Mouse (Mus musculus) liver, embryonic 12.5 days (tissue): ENCODE measurements around the gene Lmx1a. TPM values are rescaled to one million over a fixed set of nuclear protein-coding genes. Genes with fewer than 3 reads are reported as not detected.

Experiments
- ATAC-seq: fragments of 200-750 bp; cut with Nextera tagmentation; 2 replicates; pipeline ENCODE4 v1.8.0; 2017; ENCODE audit warnings: moderate number of reproducible peaks, mild to moderate bottlenecking, moderate library complexity
- H3K27ac ChIP-seq: fragments of 300-500 bp; sonication (generic); 2 replicates; pipeline ENCODE4 v1.5.1; 2016; ENCODE audit warnings: mild to moderate bottlenecking
- H3K27me3 ChIP-seq: fragments of 300-500 bp; sonication (generic); replicated peaks from 2 replicates; pipeline ENCODE4 v1.6.1; 2016; ENCODE audit warnings: mild to moderate bottlenecking, moderate library complexity
- H3K36me3 ChIP-seq: fragments of 300-500 bp; sonication (generic); 2 replicates; pipeline ENCODE4 v1.6.1; 2016; ENCODE audit warnings: mild to moderate bottlenecking, moderate library complexity
- H3K4me1 ChIP-seq: fragments of 300-500 bp; sonication (generic); 2 replicates; pipeline ENCODE4 v1.6.1; 2016
- H3K4me2 ChIP-seq: fragments of 300-500 bp; sonication (generic); 2 replicates; pipeline ENCODE4 v1.6.1; 2016; ENCODE audit warnings: mild to moderate bottlenecking, moderate library complexity
- H3K4me3 ChIP-seq: fragments of 300-500 bp; sonication (generic); 2 replicates; pipeline ENCODE4 v1.5.1; 2016; ENCODE audit warnings: mild to moderate bottlenecking, moderate library complexity
- H3K9ac ChIP-seq: fragments of 300-500 bp; sonication (generic); 2 replicates; pipeline ENCODE4 v1.6.1; 2016; ENCODE audit warnings: mild to moderate bottlenecking, moderate library complexity
- H3K9me3 ChIP-seq: fragments of 300-500 bp; sonication (generic); replicated peaks from 2 replicates; pipeline ENCODE4 v1.6.1; 2016; ENCODE audit warnings: mild to moderate bottlenecking, moderate library complexity
- WGBS: fragments of 180-500 bp; shearing (Covaris S2); methylation state at CpG from one replicate; pipeline ENCODE4 v1.1.7; 2016; ENCODE audit not compliant: insufficient replicate concordance; 5-methylcytosine and 5-hydroxymethylcytosine counted together
- polyA plus RNA-seq: library from polyadenylated mRNA; unstranded; fragments of >200 nt; fragmentation: Nextera tagmentation; extraction: Ambion mirVana; gene quantifications from 2 replicates; pipeline ENCODE4 v1.2.1, GENCODE M21; 2016

The Lmx1a gene
- polyA plus RNA-seq, 1 experiment from 2014 or later: 1.2 TPM

- H3K4me3 ChIP-seq: no peak overlapping the region
- 34% methylated on average over 7 of the region's 7 CpGs for WGBS
- peaks cover 36% of the 10 kb centered on the region for H3K27me3 ChIP-seq
These were observed 11.2 kb downstream of the Lmx1a start for GRCm38 (mm10) chr1:167700221-167700620.

DNA sequence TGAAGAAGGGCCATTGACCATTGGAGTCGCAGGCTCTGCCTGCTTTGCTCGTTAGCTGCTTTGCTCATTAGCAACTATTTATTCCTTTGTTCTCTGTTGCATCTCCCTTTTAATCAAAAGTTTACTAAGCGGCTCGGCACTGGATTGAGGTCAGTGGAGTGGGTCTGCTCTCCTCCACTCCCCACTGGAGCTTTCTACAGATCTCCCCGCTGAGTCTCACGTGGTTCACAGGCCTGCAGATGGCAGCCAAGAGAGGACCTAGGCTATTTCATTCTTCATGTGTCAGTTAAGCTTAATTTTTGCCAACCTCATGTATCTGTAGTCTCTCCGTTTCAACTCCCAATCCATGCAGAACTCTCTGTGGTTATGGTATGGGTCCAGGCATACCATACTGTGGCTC lies 16.5 kb downstream of the Lmx1a start:
- WGBS: 73% methylated on average over 7 of the region's 7 CpGs
- no peak overlapping the region for H3K9ac ChIP-seq
- no peak for ATAC-seq

More at GRCm38 (mm10) chr1:167700221-167700620, 11.2 kb downstream of the Lmx1a start:
- H3K4me1 ChIP-seq: no peaks in the 10 kb centered on the region
- no peaks in the 10 kb centered on the region for H3K9me3 ChIP-seq
- no peak overlapping the region for H3K27ac ChIP-seq
- no peak overlapping the region for H3K4me2 ChIP-seq
- no peak overlapping the region for H3K9ac ChIP-seq
- ATAC-seq: no peak
- H3K36me3 ChIP-seq: no peaks in the 10 kb centered on the region

DNA sequence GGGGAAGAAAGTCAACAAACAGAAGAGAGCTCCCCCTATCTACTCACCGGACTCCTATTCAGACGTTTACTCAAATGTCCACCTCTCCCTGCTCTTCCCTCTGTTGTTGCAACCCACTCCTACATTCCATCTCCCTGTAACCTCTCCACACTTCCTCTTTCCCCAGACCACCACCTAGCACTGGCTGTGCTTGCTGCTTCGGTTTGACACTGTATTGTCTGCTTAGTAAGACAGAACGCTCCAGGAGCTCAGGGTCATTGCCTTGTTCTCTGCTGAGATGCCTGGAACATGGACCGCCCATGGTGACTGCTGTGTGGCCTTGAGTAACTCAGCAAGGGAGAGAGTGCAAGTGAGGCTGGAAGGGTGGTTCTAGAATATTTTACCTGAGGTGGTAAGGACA lies 19.7 kb downstream of the Lmx1a start:
- H3K4me1 ChIP-seq: no peaks in the 10 kb centered on the region
- ATAC-seq: no peak
- no peaks in the 10 kb centered on the region; the same call in 1 of the 2 replicates for H3K27me3 ChIP-seq
- H3K9me3 ChIP-seq: no peaks in the 10 kb centered on the region
- no peak overlapping the region for H3K4me3 ChIP-seq
- H3K27ac ChIP-seq: no peak overlapping the region
- no peak overlapping the region for H3K4me2 ChIP-seq
- no peak overlapping the region for H3K9ac ChIP-seq
- no peaks in the 10 kb centered on the region for H3K36me3 ChIP-seq
- 44% methylated on average over 5 of the region's 5 CpGs for WGBS

More for the DNA sequence above, 16.5 kb downstream of the Lmx1a start:
- Histone ChIP-seq H3K4me3 (no peak overlapping the region), H3K27me3 (peaks cover 4% of the 10 kb centered on the region; the same call in 1 of the 2 replicates), H3K36me3 (no peaks in the 10 kb centered on the region), H3K27ac (no peak overlapping the region), H3K4me1 (no peaks in the 10 kb centered on the region), H3K4me2 (no peak overlapping the region), H3K9me3 (no peaks in the 10 kb centered on the region)

GRCm38 (mm10) chr1:167715730-167716341 lies 26.8 kb downstream of the Lmx1a start:
- H3K27ac ChIP-seq: no peak overlapping the region
- no peak overlapping the region for H3K4me3 ChIP-seq
- H3K4me1 ChIP-seq: no peaks in the 10 kb centered on the region
- H3K9me3 ChIP-seq: no peaks in the 10 kb centered on the region
- H3K9ac ChIP-seq: no peak overlapping the region
- no peaks in the 10 kb centered on the region for H3K36me3 ChIP-seq
- 51% methylated on average over 6 of the region's 6 CpGs for WGBS
- H3K27me3 ChIP-seq: no peaks in the 10 kb centered on the region; the same call in 1 of the 2 replicates
- no peak for ATAC-seq
- H3K4me2 ChIP-seq: no peak overlapping the region

- no peak overlapping the region for H3K9ac ChIP-seq
- WGBS: 14% methylated on average over 6 of the region's 6 CpGs
- H3K27ac ChIP-seq: no peak overlapping the region
- ATAC-seq: no peak
- H3K9me3 ChIP-seq: no peaks in the 10 kb centered on the region
- no peak overlapping the region for H3K4me2 ChIP-seq
- H3K36me3 ChIP-seq: no peaks in the 10 kb centered on the region
- no peak overlapping the region for H3K4me3 ChIP-seq
- H3K27me3 ChIP-seq: no peaks in the 10 kb centered on the region; the same call in 1 of the 2 replicates
- H3K4me1 ChIP-seq: no peaks in the 10 kb centered on the region
These were observed 45.4 kb downstream of the Lmx1a start for GRCm38 (mm10) chr1:167734471-167734870.

DNA sequence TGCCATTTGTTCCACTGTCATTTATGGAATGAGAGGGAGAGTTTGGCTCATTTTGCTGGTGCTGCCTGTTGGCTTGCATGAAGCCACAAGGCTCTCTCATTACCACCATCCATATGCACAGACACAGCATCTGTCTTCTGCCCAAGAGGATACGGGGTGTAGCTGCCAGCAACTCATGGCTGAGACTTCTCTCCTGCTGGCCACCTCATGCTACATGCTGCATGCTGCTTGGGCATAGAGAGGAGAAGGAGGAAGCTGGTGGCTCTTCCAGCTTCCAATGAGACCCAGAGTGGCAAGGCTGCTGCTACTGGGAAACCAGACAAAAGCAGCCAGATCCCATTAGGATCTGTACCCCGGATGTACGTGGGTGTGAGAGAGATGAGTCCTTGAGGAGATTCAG lies 47.8 kb downstream of the Lmx1a start:
- Histone ChIP-seq H3K4me2 (no peak overlapping the region), H3K27me3 (no peaks in the 10 kb centered on the region; the same call in 1 of the 2 replicates), H3K4me3 (no peak overlapping the region), H3K27ac (no peak overlapping the region), H3K4me1 (no peaks in the 10 kb centered on the region), H3K9ac (no peak overlapping the region), H3K36me3 (no peaks in the 10 kb centered on the region), H3K9me3 (no peaks in the 10 kb centered on the region)
- 55% methylated on average over 3 of the region's 3 CpGs for WGBS
- ATAC-seq: no peak

DNA sequence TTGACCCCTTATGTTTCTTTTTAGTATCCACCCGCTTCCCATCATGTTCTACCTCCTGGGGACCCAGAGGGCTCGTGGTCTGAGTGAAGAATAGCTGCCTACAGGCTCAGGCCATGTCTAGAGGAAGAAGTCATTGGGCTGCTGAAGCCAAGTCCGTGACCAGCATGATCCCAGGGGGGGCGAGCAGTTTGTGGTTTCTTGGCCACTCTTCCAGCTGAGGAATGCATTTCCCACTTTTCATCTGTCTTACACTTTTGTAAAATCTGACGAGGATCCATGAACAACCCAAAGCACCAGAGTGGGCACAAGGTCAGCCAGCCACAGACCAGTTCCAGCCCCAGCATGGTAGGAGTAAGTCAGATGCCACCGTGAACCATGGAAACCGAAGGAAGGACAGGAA lies 50.2 kb downstream of the Lmx1a start:
- Histone ChIP-seq H3K4me3 (no peak overlapping the region), H3K9me3 (no peaks in the 10 kb centered on the region), H3K4me1 (no peaks in the 10 kb centered on the region), H3K9ac (no peak overlapping the region), H3K27me3 (no peaks in the 10 kb centered on the region; the same call in 1 of the 2 replicates), H3K27ac (no peak overlapping the region), H3K36me3 (no peaks in the 10 kb centered on the region), H3K4me2 (no peak overlapping the region)
- WGBS: 58% methylated on average over 7 of the region's 7 CpGs
- no peak for ATAC-seq

- Histone ChIP-seq H3K9ac (no peak overlapping the region), H3K27ac (no peak overlapping the region), H3K4me2 (no peak overlapping the region), H3K9me3 (no peaks in the 10 kb centered on the region), H3K4me1 (no peaks in the 10 kb centered on the region), H3K4me3 (no peak overlapping the region), H3K27me3 (no peaks in the 10 kb centered on the region; the same call in 1 of the 2 replicates), H3K36me3 (no peaks in the 10 kb centered on the region)
- 41% methylated on average over 6 of the region's 6 CpGs for WGBS
- no peak for ATAC-seq
These were observed 57.6 kb downstream of the Lmx1a start for GRCm38 (mm10) chr1:167746676-167747075.

DNA sequence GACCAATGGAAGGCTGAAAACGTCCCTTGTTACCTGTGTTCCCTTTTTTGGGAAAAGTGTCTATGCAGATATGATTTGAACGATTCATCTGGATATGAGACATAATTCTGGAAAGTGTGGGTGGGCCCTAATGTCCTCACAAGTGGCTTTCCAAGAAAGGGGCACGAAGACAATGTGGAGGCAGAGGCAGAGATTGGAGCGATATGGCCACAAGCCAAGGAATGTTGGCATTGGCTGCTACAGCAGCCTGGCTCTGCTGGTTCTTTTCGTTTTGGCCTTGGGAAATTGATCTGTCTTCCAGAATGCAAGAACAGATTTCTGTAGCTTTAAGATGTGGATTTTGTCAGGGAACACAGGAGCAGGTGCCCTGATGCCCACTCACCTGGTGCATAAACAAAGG lies 63.6 kb downstream of the Lmx1a start:
- H3K9me3 ChIP-seq: no peaks in the 10 kb centered on the region
- ATAC-seq: no peak
- H3K36me3 ChIP-seq: no peaks in the 10 kb centered on the region
- no peak overlapping the region for H3K27ac ChIP-seq
- H3K4me3 ChIP-seq: no peak overlapping the region
- no peaks in the 10 kb centered on the region for H3K4me1 ChIP-seq
- no peak overlapping the region for H3K4me2 ChIP-seq
- no peak overlapping the region for H3K9ac ChIP-seq
- WGBS: 53% methylated on average over 5 of the region's 5 CpGs
- no peaks in the 10 kb centered on the region for H3K27me3 ChIP-seq

GRCm38 (mm10) chr1:167754085-167754484 lies 65.0 kb downstream of the Lmx1a start:
- Histone ChIP-seq H3K36me3 (no peaks in the 10 kb centered on the region), H3K4me2 (no peak overlapping the region), H3K27ac (no peak overlapping the region), H3K4me1 (no peaks in the 10 kb centered on the region), H3K27me3 (no peaks in the 10 kb centered on the region), H3K9me3 (no peaks in the 10 kb centered on the region), H3K9ac (no peak overlapping the region), H3K4me3 (no peak overlapping the region)
- 63% methylated on average over 4 of the region's 4 CpGs for WGBS
- ATAC-seq: no peak

DNA sequence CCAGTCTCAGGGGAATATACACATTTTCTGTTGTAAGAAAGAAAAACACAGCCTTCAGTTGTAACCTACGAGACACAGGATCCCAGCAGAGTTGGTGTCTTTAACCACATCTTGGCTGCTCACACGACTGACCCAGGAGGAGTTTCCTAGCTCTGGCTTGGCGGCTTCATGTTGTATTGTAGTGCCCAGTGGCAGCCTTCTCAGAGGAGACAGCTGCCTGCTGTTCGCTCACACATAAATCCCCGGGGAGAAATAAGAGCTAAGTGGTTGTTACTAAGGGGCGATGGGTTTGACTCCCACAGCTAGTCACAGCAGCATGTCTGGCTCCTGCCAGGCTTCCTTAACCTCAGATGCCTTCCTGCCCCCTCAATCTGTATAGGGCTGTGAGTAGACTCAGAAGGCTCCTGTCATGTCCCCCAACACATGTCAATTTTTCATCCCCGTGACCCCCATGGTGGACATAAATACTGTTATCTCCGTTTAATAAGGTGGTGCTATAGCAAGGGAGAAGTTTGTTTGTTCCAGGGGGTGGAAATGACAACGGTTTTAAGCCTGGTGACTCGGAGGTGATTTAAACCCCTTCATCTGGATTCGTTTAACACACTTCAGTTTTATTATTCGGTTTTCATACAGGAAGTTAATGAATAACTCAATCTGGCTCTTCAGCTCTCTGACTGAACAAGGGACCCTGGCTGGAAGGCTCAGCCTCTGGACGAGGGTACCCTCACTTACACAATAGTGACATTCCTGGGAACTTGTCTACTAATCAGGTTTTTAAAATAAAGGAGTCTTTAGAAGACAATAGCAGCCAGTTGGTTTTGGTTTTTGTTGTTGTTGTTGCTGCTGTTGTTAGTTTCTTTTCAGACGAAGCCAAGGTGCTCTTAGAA lies 65.8 kb downstream of the Lmx1a start:
- Histone ChIP-seq H3K27ac (no peak overlapping the region), H3K4me2 (no peak overlapping the region), H3K27me3 (no peaks in the 10 kb centered on the region), H3K9me3 (no peaks in the 10 kb centered on the region), H3K9ac (no peak overlapping the region), H3K36me3 (no peaks in the 10 kb centered on the region), H3K4me1 (no peaks in the 10 kb centered on the region), H3K4me3 (no peak overlapping the region)
- no peak for ATAC-seq
- WGBS: 34% methylated on average over 14 of the region's 14 CpGs

DNA sequence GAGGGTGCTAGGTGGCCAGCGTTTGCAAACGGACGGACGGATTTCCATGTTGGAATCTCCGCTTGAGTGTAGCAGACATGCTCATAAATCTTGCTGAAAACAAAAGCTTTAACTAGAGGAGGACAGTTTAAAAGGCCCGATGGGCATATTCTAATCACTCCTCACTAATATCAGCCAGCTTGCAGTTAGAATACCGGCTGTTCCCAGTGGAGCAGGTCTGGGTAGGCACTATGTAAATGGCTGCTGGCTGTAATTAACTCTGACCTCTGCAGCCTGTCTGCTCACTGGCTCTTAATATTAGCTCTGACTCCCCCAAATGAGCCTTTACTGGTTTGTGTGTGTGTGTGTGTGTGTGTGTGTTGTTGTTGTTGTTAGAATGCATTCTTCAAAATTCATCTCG lies 69.2 kb downstream of the Lmx1a start:
- Histone ChIP-seq H3K9me3 (no peaks in the 10 kb centered on the region), H3K4me2 (no peak overlapping the region), H3K27ac (no peak overlapping the region), H3K36me3 (no peaks in the 10 kb centered on the region), H3K9ac (no peak overlapping the region), H3K4me1 (no peaks in the 10 kb centered on the region), H3K27me3 (peaks cover 10% of the 10 kb centered on the region; the same call in 1 of the 2 replicates), H3K4me3 (no peak overlapping the region)
- no peak for ATAC-seq
- 59% methylated on average over 8 of the region's 8 CpGs for WGBS
